Mouse (Mus musculus) layer of hippocampus, adult 9-10 months (tissue): ENCODE results near the gene Cat.

Source experiments
- DNase-seq: peaks from one replicate; pipeline ENCODE4 v3.0.0; 2022; ENCODE audit warnings: low spot score

The Cat gene

GRCm38 (mm10) chr2:103484617-103485401 is at the start of gene Cat:
Gene Cat, minus strand, starts transcription at chr2:103485160.
- peak; percentile 91 for DNase-seq

GRCm38 (mm10) chr2:103525596-103525995 is 40.6 kb upstream of the Cat start:
- no peak for DNase-seq

GRCm38 (mm10) chr2:103516472-103516871 is 31.5 kb upstream of the Cat start:
- no peak for DNase-seq

- no peak for DNase-seq
Observed at GRCm38 (mm10) chr2:103515513-103516180, 30.7 kb upstream of the Cat start.

- no peak for DNase-seq
Observed at GRCm38 (mm10) chr2:103512066-103512795, 27.3 kb upstream of the Cat start.

- no peak for DNase-seq
Observed at GRCm38 (mm10) chr2:103511631-103512030, 26.7 kb upstream of the Cat start.

GRCm38 (mm10) chr2:103511042-103511441 is 26.1 kb upstream of the Cat start:
- DNase-seq, result no peak

- DNase-seq, result no peak
Observed at GRCm38 (mm10) chr2:103507651-103508050, 22.7 kb upstream of the Cat start.

- DNase-seq, result no peak
Observed at GRCm38 (mm10) chr2:103505956-103506355, 21.0 kb upstream of the Cat start.

- no peak for DNase-seq
Observed at GRCm38 (mm10) chr2:103504463-103504862, 19.5 kb upstream of the Cat start.

- DNase-seq, result no peak
Observed at GRCm38 (mm10) chr2:103500769-103501168, 15.8 kb upstream of the Cat start.

- DNase-seq, result no peak
Observed at GRCm38 (mm10) chr2:103495633-103496418, 10.9 kb upstream of the Cat start.

- no peak for DNase-seq
Observed at GRCm38 (mm10) chr2:103493827-103494226, 8.9 kb upstream of the Cat start.

- DNase-seq, result no peak
Observed at GRCm38 (mm10) chr2:103492526-103492925, 7.6 kb upstream of the Cat start.

GRCm38 (mm10) chr2:103483986-103484520 is 907 bp downstream of the Cat start:
- DNase-seq, result no peak

- no peak for DNase-seq
Observed at GRCm38 (mm10) chr2:103483289-103483985, 1.5 kb downstream of the Cat start.

GRCm38 (mm10) chr2:103481314-103482231 is 3.4 kb downstream of the Cat start:
- DNase-seq, result no peak

- no peak for DNase-seq
Observed at GRCm38 (mm10) chr2:103480871-103481270, 4.1 kb downstream of the Cat start.

GRCm38 (mm10) chr2:103480240-103480639 is 4.7 kb downstream of the Cat start:
- no peak for DNase-seq

GRCm38 (mm10) chr2:103478326-103478725 is 6.6 kb downstream of the Cat start:
- DNase-seq, result no peak
